Mouse (Mus musculus) adrenal gland, postnatal 4 days (tissue): ENCODE data around the gene Zfp444. TPM values are rescaled to one million over a fixed set of nuclear protein-coding genes. Genes with fewer than 3 reads are reported as not detected.
"Not testable (repeated sequence)": the region's sequence is repeated elsewhere in the genome, so short reads cannot be mapped to it uniquely, and the experiment has no call there.

Experiments
- DNase-seq, 2 experiments: peaks; one replicate each; pipeline ENCODE4 v3.0.0; 2021 to 2022; ENCODE audit warnings: low spot score in 2 of 2, mixed read lengths in 2 of 2
- total RNA-seq, 2 experiments: library from RNA; stranded (reverse); gene quantifications; 2 replicates each; pipeline ENCODE4 v1.2.3; 2021

Zfp444 gene
- total RNA-seq, 2 experiments from 2014 or later = 31.3 to 36.3 TPM

DNA sequence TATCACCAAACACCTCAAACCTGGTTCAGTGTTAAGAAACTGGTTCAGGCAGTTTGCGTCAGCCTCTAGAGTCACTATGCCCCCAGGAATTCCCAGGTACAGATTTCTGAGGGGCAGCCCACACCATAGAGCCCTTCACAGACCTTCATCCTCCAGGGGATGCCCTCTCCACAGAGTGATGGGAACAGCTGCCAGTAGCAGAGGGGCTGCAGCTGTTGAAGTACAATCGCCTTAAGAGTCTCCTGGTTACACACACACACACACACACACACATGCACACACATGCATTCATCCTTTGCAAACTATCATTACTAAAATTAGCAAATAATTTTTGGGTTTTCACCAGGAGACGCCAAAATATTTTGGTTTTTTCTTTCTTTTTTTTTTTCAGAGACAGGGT, 12.4 kb upstream of the Zfp444 start:
- no peak for DNase-seq

DNA sequence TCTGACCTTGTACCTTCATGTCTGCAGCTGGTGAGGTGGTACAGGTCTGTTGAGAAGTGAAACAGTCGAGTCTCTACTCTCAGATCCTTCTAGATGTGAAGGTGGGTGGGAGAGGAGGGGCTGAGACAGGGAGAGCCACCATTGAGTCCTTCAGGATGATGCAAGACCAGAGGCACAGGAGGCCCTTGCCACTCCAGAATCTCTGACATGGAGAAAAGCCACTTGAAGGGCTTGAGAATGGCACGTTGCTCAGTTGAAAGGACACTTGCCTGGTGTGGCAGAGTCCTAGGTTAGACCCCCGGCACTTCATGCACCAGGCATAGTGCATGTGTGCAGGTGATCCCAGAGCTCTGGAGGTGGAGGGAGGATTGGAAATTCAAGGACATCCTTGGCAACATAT, 10.5 kb upstream of the Zfp444 start:
- no peak for DNase-seq

GRCm38 (mm10) chr7:6162172-6162571, 9.9 kb upstream of the Zfp444 start:
- no peak for DNase-seq

DNA sequence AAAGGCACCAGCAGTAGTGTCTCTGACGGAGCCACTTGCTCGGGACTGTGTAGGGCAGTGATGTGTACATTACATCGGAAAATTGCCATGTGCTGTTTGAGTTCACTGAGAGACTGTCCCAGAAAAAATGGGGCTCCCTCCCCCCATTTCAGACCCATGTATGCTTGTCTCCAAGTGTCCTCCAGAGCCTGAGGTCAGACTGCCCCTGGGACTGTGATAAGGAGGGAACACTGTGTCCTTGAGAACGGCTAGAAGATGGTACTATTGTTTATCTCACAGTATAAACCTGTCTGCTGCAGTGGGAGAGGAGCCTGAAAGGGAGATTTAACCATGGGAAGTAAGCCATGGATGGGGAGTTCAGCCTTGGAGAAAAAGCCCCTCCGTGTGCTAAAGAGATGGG, 7.4 kb upstream of the Zfp444 start:
- no peak for DNase-seq

GRCm38 (mm10) chr7:6169403-6169802, 2.6 kb upstream of the Zfp444 start:
- DNase-seq = no peak

GRCm38 (mm10) chr7:6170391-6170790, 1.6 kb upstream of the Zfp444 start:
- no peak for DNase-seq

- DNase-seq = no peak
Measured at GRCm38 (mm10) chr7:6170871-6171270, 1.2 kb upstream of the Zfp444 start.

DNA sequence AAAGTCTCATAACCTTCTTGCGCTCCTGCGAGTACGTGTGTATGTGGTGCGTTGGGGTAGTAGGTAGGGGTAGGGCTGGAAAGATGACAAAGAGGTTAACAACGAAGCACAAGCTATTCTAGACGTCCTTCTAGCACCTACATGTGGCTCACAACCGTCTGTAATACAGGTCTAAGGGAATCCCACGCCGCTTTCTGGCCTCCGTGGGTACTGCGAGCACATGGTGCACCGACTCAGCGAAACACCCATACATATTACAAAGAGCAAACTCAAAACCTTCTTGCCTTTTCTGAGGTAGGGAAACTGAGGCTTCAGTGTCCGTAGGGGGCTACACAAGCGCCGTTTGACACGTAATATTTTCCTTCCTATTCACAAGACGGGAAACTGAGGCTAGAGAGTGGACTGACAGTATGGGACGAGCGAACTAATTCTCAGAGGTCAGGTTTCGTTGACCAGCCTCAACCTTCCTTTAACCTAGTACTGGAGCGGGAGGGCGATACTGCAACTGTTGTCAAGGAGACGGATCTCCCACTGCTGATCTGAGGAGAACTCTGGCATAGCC, 501 bp upstream of the Zfp444 start:
- peak in 1 of 2 experiments; percentile 55 for DNase-seq

DNA sequence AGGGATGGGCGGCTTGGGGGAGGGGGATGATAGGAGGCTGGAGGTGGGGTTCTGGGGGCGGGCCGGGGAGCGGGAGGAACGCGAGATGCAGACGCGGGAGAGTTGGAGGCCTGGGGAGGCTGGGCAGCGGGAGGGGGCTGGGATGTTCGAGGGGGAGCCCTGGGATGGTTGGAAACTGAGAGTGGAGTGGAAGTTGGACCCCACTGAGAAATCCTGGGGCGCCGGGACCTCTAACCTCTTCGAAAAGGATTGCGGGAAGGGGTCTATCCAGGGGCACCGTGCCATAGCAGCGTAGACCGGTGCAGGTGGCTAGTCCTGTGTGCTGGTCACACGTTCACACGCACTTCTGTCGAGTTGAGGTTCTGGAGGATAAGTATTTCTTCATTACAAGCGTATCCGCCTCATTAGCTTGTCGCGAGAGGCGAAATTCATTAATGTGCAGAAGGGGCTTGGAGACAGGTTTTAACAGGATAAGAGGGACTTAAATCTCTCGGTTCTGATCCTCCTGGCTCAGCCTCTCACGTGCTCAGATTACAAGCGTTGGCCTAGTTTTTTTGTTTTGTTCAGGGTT, 733 bp downstream of the Zfp444 start:
- peak in 1 of 2 experiments; percentile 25 for DNase-seq

DNA sequence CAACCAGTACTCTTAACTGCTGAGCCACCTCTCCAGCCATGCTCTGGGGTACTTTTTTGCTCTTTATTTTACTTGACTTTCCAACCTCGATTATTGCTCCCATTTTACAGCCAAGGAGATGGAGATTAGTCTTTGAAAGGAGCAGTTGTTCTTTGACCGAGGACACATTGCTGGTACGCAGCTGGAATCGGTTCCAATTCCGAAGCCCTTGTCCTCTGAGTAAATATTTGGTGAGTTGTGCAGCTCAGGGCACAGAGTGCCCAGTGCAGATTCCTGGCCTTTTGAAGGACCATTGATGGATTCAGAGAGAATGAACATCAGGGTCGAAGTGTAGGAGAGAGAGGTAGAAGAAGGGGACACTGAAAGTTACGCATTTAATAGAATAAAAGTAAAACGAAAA, 1.8 kb downstream of the Zfp444 start:
- no peak for DNase-seq

DNA sequence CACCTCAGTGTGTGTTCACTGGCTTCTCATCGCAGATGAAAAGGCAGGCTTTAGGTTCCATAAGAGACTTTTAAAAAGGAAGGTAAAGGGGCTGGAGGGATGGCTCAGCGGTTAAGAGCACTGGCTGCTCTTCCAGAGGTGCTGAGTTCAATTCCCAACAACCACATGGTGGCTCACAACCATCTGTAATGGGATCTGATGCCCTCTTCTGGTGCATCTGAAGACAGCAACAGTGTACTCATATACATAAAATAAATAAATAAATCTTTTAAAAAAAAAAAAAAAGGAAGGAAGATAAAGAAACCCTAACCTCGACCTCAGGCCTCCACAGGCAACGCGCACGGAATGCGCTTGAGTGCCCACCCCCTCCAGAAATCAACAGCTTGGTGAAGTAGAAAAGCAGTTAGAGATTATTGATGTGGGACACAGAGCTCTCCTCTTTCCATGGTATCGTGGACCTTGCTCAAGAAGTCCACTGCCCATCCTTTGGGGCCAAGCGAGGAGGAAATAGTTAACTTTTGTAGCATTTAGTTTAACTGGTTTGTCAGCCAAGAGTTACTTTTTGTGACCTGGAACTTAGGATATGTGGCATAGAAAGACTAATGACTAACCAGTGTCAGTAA, 2.5 kb downstream of the Zfp444 start:
- DNase-seq = not testable (repeated sequence)

GRCm38 (mm10) chr7:6179013-6179412, 7.0 kb downstream of the Zfp444 start:
- no peak for DNase-seq

DNA sequence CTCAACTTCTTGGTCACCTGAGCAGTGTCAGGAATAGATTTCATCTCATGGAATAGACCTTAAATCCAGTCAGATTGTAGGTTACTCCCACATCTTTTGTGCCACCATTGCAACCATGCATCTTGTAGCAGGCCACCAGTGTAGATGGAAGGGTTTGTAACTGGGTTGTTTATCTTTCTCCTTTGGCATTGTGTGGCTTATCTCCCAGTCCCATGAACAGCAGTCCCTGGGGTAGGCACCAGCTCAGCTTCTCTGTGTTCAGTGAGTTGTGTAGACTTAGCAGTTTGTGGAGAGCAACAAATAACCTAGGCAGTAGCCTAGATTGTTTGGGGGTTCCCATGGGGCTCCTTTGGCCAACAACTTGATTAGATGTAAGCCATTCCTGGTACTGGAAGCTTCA, 10.9 kb downstream of the Zfp444 start:
- DNase-seq = no peak

GRCm38 (mm10) chr7:6183802-6184201, 11.8 kb downstream of the Zfp444 start:
- no peak for DNase-seq

DNA sequence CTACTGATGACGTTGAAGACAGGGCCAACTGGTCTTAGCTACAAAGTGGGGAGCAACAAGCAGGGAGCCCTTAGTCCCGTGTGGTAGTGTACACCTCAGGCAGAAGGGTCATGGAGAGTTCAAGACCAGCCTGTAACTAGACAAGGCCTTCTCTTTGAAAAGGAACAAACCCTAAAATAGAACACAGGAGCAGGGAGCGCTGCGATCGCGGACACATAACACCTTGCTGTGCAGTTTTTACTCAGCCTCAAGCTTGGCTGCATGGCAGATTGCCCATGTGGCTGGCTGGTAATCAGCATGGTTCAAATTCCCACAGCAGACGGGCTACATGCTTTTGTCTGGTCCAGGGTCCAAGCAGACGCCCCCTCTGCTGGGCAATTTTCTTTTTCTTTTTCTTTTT, 12.5 kb downstream of the Zfp444 start:
- DNase-seq = no peak

DNA sequence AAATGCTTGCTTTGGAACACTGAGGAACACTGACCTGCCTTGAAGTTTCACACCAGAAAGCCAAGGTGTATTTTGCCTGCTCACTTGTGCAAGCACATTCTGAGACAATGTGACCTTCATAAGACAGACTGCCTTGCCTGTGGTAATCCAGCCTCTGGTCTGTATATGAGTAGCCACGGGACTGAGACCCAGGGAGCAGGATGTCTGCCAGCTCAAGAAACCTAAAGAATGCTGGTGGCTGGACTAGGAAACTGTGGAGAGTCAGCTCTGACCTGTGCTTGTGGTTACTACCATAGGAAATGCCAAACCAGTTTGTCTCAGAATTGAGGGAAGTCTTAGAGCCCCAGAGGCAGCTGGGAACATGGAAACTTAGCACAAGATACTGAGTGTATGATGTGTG, 13.4 kb downstream of the Zfp444 start:
- no peak for DNase-seq

GRCm38 (mm10) chr7:6186176-6186575, 14.2 kb downstream of the Zfp444 start:
- DNase-seq = no peak

- no peak for DNase-seq
Measured at GRCm38 (mm10) chr7:6186756-6187155, 14.7 kb downstream of the Zfp444 start.

- DNase-seq = no peak
Measured at GRCm38 (mm10) chr7:6189542-6189941, 17.5 kb downstream of the Zfp444 start.

DNA sequence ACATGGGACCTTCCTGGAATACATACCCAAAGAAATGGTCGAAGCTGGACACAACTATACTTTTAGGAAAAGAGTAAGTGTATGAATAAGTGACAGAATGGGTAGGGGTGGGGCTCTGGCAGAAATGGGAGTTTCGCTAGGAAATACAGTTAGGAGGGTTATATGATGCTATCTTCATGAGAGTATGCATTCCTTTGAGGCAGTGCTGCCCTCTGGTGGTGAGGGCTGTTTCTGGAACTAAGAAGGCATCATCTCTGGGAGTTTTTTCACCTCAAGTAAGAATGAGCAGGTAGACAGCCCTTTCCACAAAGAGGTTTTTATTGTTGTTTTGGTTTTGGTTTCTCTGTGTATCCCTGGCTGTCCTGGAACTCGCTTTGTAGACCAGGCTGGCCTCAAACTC, 19.4 kb downstream of the Zfp444 start:
- peak; percentile 49 to 61 for DNase-seq

DNA sequence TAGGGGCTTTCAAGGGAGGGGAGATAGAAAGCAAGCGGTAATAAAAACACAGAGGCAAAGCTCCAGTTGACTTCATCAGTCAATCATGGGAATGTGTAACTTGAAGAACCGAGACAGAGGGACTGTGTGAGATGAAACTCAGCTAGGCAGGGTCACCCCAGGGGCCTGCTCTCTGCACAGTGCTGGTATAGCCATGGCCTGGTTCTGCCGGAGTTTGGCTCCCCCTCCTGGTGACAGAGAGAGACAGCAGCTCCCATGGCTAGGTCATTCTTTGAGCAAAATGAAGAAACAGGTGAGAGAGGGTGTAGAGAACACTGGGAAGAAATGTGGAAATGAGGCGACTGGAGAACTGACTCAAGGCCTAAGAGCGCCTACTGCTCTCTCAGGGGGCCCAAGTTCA, 22.1 kb downstream of the Zfp444 start:
- peak; percentile 20 to 50 for DNase-seq

DNA sequence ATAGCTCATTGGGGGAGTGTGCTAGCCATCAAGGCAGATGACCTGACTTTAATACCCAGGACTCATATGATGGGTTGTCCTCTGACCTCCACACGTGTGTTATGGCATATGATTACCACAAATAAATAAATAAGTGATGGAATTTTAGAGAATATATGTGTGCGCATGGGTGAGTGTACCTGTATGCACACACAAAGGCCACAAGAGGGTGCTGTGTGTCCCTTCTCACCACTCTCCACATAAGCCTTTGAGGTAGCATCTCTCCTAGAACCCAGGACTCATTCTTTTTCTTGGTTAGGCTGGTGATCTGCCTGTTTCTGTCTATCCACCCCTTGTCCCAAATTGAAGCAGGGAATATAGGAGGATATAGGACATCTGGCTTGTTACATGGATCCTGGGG, 23.8 kb downstream of the Zfp444 start:
- no peak for DNase-seq

GRCm38 (mm10) chr7:6196790-6197189, 24.8 kb downstream of the Zfp444 start, which contains the start of gene Galp:
Galp (plus strand) TSS chr7:6197090.
- DNase-seq = no peak
